Mouse (Mus musculus): ENCODE data around the gene Syt15. TPM values are rescaled to one million over a fixed set of nuclear protein-coding genes. Genes with fewer than 3 reads are reported as not detected.

The Syt15 gene
- total and polyA plus RNA-seq, 3 experiments = 0.06 TPM; not detected in 2

DNA sequence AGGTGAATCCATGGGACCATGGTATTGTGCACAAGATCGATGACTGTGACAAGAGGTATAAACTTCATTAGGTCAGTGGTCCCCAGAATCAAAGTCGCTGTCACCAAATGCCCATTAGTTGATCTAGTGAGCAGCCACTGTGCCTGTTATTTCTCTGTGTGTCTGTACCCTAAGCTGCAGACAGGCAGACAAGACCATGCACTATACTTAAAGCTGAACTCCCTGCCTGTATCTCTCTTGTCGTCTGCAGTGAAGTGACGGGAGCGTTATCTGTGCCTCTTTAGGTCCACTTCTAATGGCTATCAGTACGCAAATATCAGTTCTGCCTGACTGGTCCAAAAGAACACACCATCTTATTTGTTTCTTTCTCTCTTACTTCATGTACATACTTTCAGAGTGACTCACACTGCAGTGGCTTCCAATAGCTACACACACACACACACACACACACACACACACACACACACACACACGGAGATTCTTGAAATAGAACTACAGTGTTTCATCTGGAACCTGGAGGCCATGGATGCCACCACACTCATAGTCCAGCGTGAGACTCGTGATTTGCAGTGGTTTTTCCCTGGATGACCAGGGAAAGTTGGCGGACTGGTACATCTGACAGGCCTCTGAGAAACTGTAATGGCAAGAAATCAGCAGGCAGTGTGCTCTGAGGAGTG, 9.6 kb downstream of the Syt15 start:
- no peak for TF ChIP-seq UBTF (IDR thresholded peaks at IDR 0.05; ENCODE audit: borderline replicate concordance, insufficient read depth, low read depth, low read length)
- TF ChIP-seq EP300 (IDR thresholded peaks at IDR 0.05; ENCODE audit: low read depth in 1 of 2, low read length in 2 of 2) = no peak
- no peak for TF ChIP-seq KAT2A (conservative IDR thresholded peaks at IDR 0.05; ENCODE audit: low read depth, low read length)
- no peak for TF ChIP-seq GATA1 (IDR thresholded peaks at IDR 0.05; ENCODE audit: low read depth, low read length)
- no peak for TF ChIP-seq MYB (IDR thresholded peaks at IDR 0.05; ENCODE audit: low read depth, low read length)
- no peak for TF ChIP-seq POLR2AphosphoS2 (IDR thresholded peaks at IDR 0.05; ENCODE audit: low read length)
- TF ChIP-seq MAFK (IDR thresholded peaks at IDR 0.05; ENCODE audit: borderline replicate concordance, low read depth, low read length) = no peak
- TF ChIP-seq CHD1 (IDR thresholded peaks at IDR 0.05; ENCODE audit: low read depth, low read length) = no peak
- TF ChIP-seq MEF2A (IDR thresholded peaks at IDR 0.05; ENCODE audit: extremely low read depth, insufficient replicate concordance, low read depth, low read length, poor library complexity, severe bottlenecking) = no peak
- Histone ChIP-seq H3K79me2 (ENCODE audit: control insufficient read depth, insufficient read depth, low read length, poor library complexity) (no peaks in the 10 kb centered on the region), H3K4me3 (ENCODE audit: control insufficient read depth in 1 of 2, insufficient read depth in 1 of 2, low read depth in 2 of 2, low read length in 2 of 2) (no peak overlapping the region), H3K27ac (ENCODE audit: control insufficient read depth, low read depth, low read length) (no peak overlapping the region), H3K9me3 (replicated peaks; ENCODE audit: insufficient read depth, low read length) (no peaks in the 10 kb centered on the region), H3K9ac (ENCODE audit: control insufficient read depth, low read depth, low read length, poor library complexity, severe bottlenecking) (no peak overlapping the region), H3K27me3 (ENCODE audit: control insufficient read depth in 1 of 2, insufficient read depth in 2 of 2, low read length in 2 of 2) (no peaks in the 10 kb centered on the region), H3K4me1 (ENCODE audit: control insufficient read depth in 1 of 2, insufficient read depth in 2 of 2, low read length in 2 of 2) (no peaks in the 10 kb centered on the region), H3K36me3 (ENCODE audit: control insufficient read depth in 1 of 2, insufficient read depth in 2 of 2, low read length in 2 of 2) (no peaks in the 10 kb centered on the region)
- DNase-seq (ENCODE audit: low read depth, low spot score) = no peak

DNA sequence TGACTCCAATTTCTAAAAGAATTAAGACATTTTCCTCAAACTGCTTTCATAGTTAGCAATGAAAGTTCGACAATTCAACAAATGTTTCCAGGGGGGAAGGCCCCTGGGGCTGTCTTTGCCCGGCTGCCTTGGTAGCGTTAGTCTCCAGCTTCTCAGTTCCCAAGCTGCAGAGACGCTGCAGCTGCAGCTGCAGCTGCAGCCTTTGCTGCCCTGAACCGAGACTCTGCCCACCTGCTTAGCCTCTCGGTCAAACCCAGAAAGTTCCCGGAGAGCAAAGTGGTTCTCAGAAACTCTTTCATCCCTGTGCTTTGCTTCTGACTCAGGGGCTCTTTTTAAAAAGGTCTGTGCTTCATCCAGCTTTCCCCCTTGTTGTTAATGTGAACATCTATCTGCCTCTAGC, 12.9 kb downstream of the Syt15 start:
- Histone ChIP-seq H3K27ac (ENCODE audit: control insufficient read depth, low read depth, low read length) (no peak overlapping the region), H3K4me3 (ENCODE audit: control insufficient read depth in 1 of 2, insufficient read depth in 1 of 2, low read depth in 2 of 2, low read length in 2 of 2) (no peak overlapping the region), H3K36me3 (ENCODE audit: control insufficient read depth in 1 of 2, insufficient read depth in 2 of 2, low read length in 2 of 2) (no peaks in the 10 kb centered on the region), H3K79me2 (ENCODE audit: control insufficient read depth, insufficient read depth, low read length, poor library complexity) (no peaks in the 10 kb centered on the region), H3K9me3 (replicated peaks; ENCODE audit: insufficient read depth, low read length) (no peaks in the 10 kb centered on the region), H3K27me3 (ENCODE audit: control insufficient read depth in 1 of 2, insufficient read depth in 2 of 2, low read length in 2 of 2) (no peaks in the 10 kb centered on the region), H3K9ac (ENCODE audit: control insufficient read depth, low read depth, low read length, poor library complexity, severe bottlenecking) (no peak overlapping the region), H3K4me1 (ENCODE audit: control insufficient read depth in 1 of 2, insufficient read depth in 2 of 2, low read length in 2 of 2) (no peaks in the 10 kb centered on the region)
- DNase-seq (ENCODE audit: low read depth, low spot score) = no peak
- no peak for TF ChIP-seq MAX (IDR thresholded peaks at IDR 0.05; ENCODE audit: low read length)
- TF ChIP-seq ZKSCAN1 (IDR thresholded peaks at IDR 0.05; ENCODE audit: low read depth, low read length) = no peak
- no peak for TF ChIP-seq USF2 (IDR thresholded peaks at IDR 0.05; ENCODE audit: borderline replicate concordance in 1 of 2, insufficient read depth in 1 of 2, low read depth in 1 of 2, low read length in 2 of 2)
- no peak for TF ChIP-seq CTCF (IDR thresholded peaks at IDR 0.05 in 2 of 3, conservative IDR thresholded peaks at IDR 0.05 in 1 of 3; ENCODE audit: control insufficient read depth in 1 of 3, insufficient read depth in 1 of 3, low read depth in 2 of 3, low read length in 3 of 3, poor library complexity in 1 of 3, severe bottlenecking in 1 of 3)
- TF ChIP-seq CHD2 (IDR thresholded peaks at IDR 0.05; ENCODE audit: low read length) = no peak
- TF ChIP-seq ELF1 (IDR thresholded peaks at IDR 0.05; ENCODE audit: low read depth, low read length) = no peak
- no peak for TF ChIP-seq NRF1 (IDR thresholded peaks at IDR 0.05; ENCODE audit: insufficient read depth, low read depth, low read length, poor library complexity, severe bottlenecking)
- no peak for TF ChIP-seq POLR2A (IDR thresholded peaks at IDR 0.05; ENCODE audit: control insufficient read depth in 1 of 2, insufficient read depth in 1 of 2, low read depth in 1 of 2, low read length in 2 of 2, poor library complexity in 1 of 2)
- TF ChIP-seq BHLHE40 (IDR thresholded peaks at IDR 0.05; ENCODE audit: borderline replicate concordance, low read depth, low read length) = no peak
- TF ChIP-seq RCOR1 (IDR thresholded peaks at IDR 0.05; ENCODE audit: low read depth, low read length) = no peak
- no peak for TF ChIP-seq TBP (IDR thresholded peaks at IDR 0.05; ENCODE audit: low read depth, low read length)
- TF ChIP-seq KAT2A (conservative IDR thresholded peaks at IDR 0.05; ENCODE audit: low read depth, low read length) = no peak
- TF ChIP-seq HCFC1 (IDR thresholded peaks at IDR 0.05; ENCODE audit: low read depth, low read length) = no peak
- no peak for TF ChIP-seq GATA1 (IDR thresholded peaks at IDR 0.05; ENCODE audit: low read depth, low read length)
- TF ChIP-seq POLR2AphosphoS2 (IDR thresholded peaks at IDR 0.05; ENCODE audit: low read length) = no peak
- TF ChIP-seq GABPA (IDR thresholded peaks at IDR 0.05; ENCODE audit: low read depth, low read length) = no peak
- TF ChIP-seq E2F4 (IDR thresholded peaks at IDR 0.05; ENCODE audit: borderline replicate concordance, low read depth, low read length) = no peak
- no peak for TF ChIP-seq ZNF384 (IDR thresholded peaks at IDR 0.05; ENCODE audit: low read depth, low read length)
- no peak for TF ChIP-seq NELFE (IDR thresholded peaks at IDR 0.05; ENCODE audit: low read depth, low read length)

Data from MEL (cell line).